Mouse (Mus musculus): ENCODE results near the gene Mrpl16.

DNA sequence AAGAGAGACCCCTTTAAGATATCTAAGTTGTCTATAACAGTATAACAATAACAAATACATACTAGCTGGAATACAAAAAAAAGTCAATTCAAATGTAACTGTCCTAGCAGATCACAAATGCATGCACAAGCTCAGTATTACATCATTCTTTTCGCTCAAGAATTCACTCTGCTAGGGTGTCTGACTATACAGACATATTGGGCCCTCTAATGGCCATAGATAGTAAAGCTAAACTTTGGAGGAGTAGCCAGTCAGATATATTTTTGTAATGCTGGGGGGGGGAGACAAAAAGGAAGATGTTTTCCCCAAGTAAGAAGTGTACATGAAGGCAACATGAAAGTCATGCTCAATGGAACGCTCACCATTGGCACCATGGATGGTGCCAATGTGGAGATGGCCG lies 5.1 kb upstream of the Mrpl16 start:
- TF ChIP-seq CTCF (IDR thresholded peaks at IDR 0.05; ENCODE audit: control insufficient read depth, insufficient read depth, insufficient replicate concordance, low read depth, low read length) (no peak), POLR2A (IDR thresholded peaks at IDR 0.05; ENCODE audit: control insufficient read depth, low read depth, low read length) (no peak)
